Mouse (Mus musculus): ENCODE results near the gene Bmp2k. TPM values are rescaled to one million over a fixed set of nuclear protein-coding genes. Genes with fewer than 3 reads are reported as not detected.

Bmp2k gene
- polyA plus RNA-seq (2015; fragmentation: Nextera tagmentation; extraction: Ambion mirVana), result 7.1 and 8.1 TPM in 2 replicates

GRCm38 (mm10) chr5:96997310-96997801, at the start of gene Bmp2k:
Bmp2k (plus strand) TSS chr5:96997689.
- H3K4me2 ChIP-seq, result peak within 1 kb of the TSS; percentile 87
- under 1% methylated on average over 76 of the region's 78 CpGs for WGBS
- H3K27ac ChIP-seq, result peak within 1 kb of the TSS; percentile 96
- peak within 1 kb of the TSS; percentile 85 for H3K9ac ChIP-seq
- peak; percentile 95 for ATAC-seq (replicated peaks; ENCODE audit: insufficient number of reproducible peaks, insufficient read depth, low FRiP score, low read depth)
- no peaks in the 10 kb centered on the region for H3K27me3 ChIP-seq
- H3K4me1 ChIP-seq (replicated peaks), result peaks cover 17% of the 10 kb centered on the region
- no peaks in the 10 kb centered on the region for H3K36me3 ChIP-seq
- no peaks in the 10 kb centered on the region for H3K9me3 ChIP-seq (replicated peaks)
- H3K4me3 ChIP-seq, result peak within 1 kb of the TSS; percentile 85

- no peak overlapping the region for H3K4me3 ChIP-seq
- no peaks in the 10 kb centered on the region for H3K36me3 ChIP-seq
- peaks cover 9% of the 10 kb centered on the region for H3K4me1 ChIP-seq (replicated peaks)
- no peak for ATAC-seq (replicated peaks; ENCODE audit: insufficient number of reproducible peaks, insufficient read depth, low FRiP score, low read depth)
- no peaks in the 10 kb centered on the region for H3K9me3 ChIP-seq (replicated peaks)
- 70% methylated on average over 13 of the region's 13 CpGs for WGBS
- H3K4me2 ChIP-seq, result no peak overlapping the region
- H3K27me3 ChIP-seq, result no peaks in the 10 kb centered on the region
- 0 out of 2 replicates have a peak overlapping the region, but pooled peaks have one; percentile 47 for H3K27ac ChIP-seq
- no peak overlapping the region for H3K9ac ChIP-seq
Observed at GRCm38 (mm10) chr5:96948856-96949527, 48.5 kb upstream of the Bmp2k start.

- Histone ChIP-seq H3K27me3 (no peaks in the 10 kb centered on the region), H3K9me3 (replicated peaks) (no peaks in the 10 kb centered on the region), H3K4me1 (replicated peaks) (peaks cover 9% of the 10 kb centered on the region), H3K4me2 (no peak overlapping the region), H3K4me3 (no peak overlapping the region), H3K36me3 (no peaks in the 10 kb centered on the region), H3K27ac (no peak overlapping the region), H3K9ac (no peak overlapping the region)
- ATAC-seq (replicated peaks; ENCODE audit: insufficient number of reproducible peaks, insufficient read depth, low FRiP score, low read depth), result no peak
- 73% methylated on average over 13 of the region's 13 CpGs for WGBS
Observed at GRCm38 (mm10) chr5:96949839-96950666, 47.4 kb upstream of the Bmp2k start.

GRCm38 (mm10) chr5:96950667-96951492, 46.6 kb upstream of the Bmp2k start:
- ATAC-seq (replicated peaks; ENCODE audit: insufficient number of reproducible peaks, insufficient read depth, low FRiP score, low read depth), result no peak
- no peak overlapping the region for H3K27ac ChIP-seq

GRCm38 (mm10) chr5:96951493-96952105, 45.9 kb upstream of the Bmp2k start:
- Histone ChIP-seq H3K27ac (no peak overlapping the region), H3K9me3 (replicated peaks) (no peaks in the 10 kb centered on the region), H3K9ac (no peak overlapping the region), H3K36me3 (no peaks in the 10 kb centered on the region), H3K4me2 (no peak overlapping the region), H3K27me3 (no peaks in the 10 kb centered on the region), H3K4me3 (no peak overlapping the region), H3K4me1 (replicated peaks) (peaks cover 9% of the 10 kb centered on the region)
- ATAC-seq (replicated peaks; ENCODE audit: insufficient number of reproducible peaks, insufficient read depth, low FRiP score, low read depth), result no peak; the same call in 1 of the 2 replicates
- WGBS, result 35% methylated on average over 8 of the region's 8 CpGs

More at GRCm38 (mm10) chr5:96950667-96951492, 46.6 kb upstream of the Bmp2k start:
- WGBS, result 76% methylated on average over 10 of the region's 10 CpGs
- no peaks in the 10 kb centered on the region for H3K27me3 ChIP-seq
- H3K4me3 ChIP-seq, result no peak overlapping the region
- H3K36me3 ChIP-seq, result no peaks in the 10 kb centered on the region
- H3K4me2 ChIP-seq, result no peak overlapping the region
- H3K4me1 ChIP-seq (replicated peaks), result peaks cover 9% of the 10 kb centered on the region
- H3K9ac ChIP-seq, result no peak overlapping the region
- H3K9me3 ChIP-seq (replicated peaks), result no peaks in the 10 kb centered on the region

- Histone ChIP-seq H3K27me3 (no peaks in the 10 kb centered on the region), H3K4me2 (no peak overlapping the region), H3K4me1 (replicated peaks) (peaks cover 9% of the 10 kb centered on the region), H3K27ac (no peak overlapping the region), H3K9ac (no peak overlapping the region), H3K9me3 (replicated peaks) (no peaks in the 10 kb centered on the region), H3K4me3 (no peak overlapping the region), H3K36me3 (no peaks in the 10 kb centered on the region)
- ATAC-seq (replicated peaks; ENCODE audit: insufficient number of reproducible peaks, insufficient read depth, low FRiP score, low read depth), result no peak
- WGBS, result 78% methylated on average over 11 of the region's 11 CpGs
Observed at GRCm38 (mm10) chr5:96954040-96954439, 43.4 kb upstream of the Bmp2k start.

GRCm38 (mm10) chr5:96954466-96955027, 42.9 kb upstream of the Bmp2k start:
- ATAC-seq (replicated peaks; ENCODE audit: insufficient number of reproducible peaks, insufficient read depth, low FRiP score, low read depth), result no peak
- Histone ChIP-seq H3K9ac (no peak overlapping the region), H3K9me3 (replicated peaks) (no peaks in the 10 kb centered on the region), H3K27me3 (no peaks in the 10 kb centered on the region), H3K36me3 (no peaks in the 10 kb centered on the region), H3K4me2 (no peak overlapping the region), H3K4me3 (no peak overlapping the region), H3K27ac (no peak overlapping the region), H3K4me1 (replicated peaks) (peaks cover 9% of the 10 kb centered on the region)
- 85% methylated on average over 10 of the region's 10 CpGs for WGBS

- Histone ChIP-seq H3K9ac (no peak overlapping the region), H3K36me3 (no peaks in the 10 kb centered on the region), H3K4me1 (replicated peaks) (peaks cover 3% of the 10 kb centered on the region), H3K4me3 (no peak overlapping the region), H3K27ac (no peak overlapping the region), H3K4me2 (no peak overlapping the region), H3K9me3 (replicated peaks) (no peaks in the 10 kb centered on the region), H3K27me3 (no peaks in the 10 kb centered on the region)
- WGBS, result 65% methylated on average over 3 of the region's 3 CpGs
- no peak for ATAC-seq (replicated peaks; ENCODE audit: insufficient number of reproducible peaks, insufficient read depth, low FRiP score, low read depth)
Observed at GRCm38 (mm10) chr5:96956926-96957325, 40.6 kb upstream of the Bmp2k start.

- Histone ChIP-seq H3K27ac (no peak overlapping the region), H3K27me3 (no peaks in the 10 kb centered on the region), H3K4me3 (no peak overlapping the region), H3K4me1 (replicated peaks) (peaks cover 4% of the 10 kb centered on the region; the same call in 1 of the 2 replicates), H3K4me2 (no peak overlapping the region), H3K36me3 (no peaks in the 10 kb centered on the region), H3K9ac (no peak overlapping the region), H3K9me3 (replicated peaks) (no peaks in the 10 kb centered on the region)
- WGBS, result 75% methylated on average over 5 of the region's 5 CpGs
- no peak for ATAC-seq (replicated peaks; ENCODE audit: insufficient number of reproducible peaks, insufficient read depth, low FRiP score, low read depth)
Observed at GRCm38 (mm10) chr5:96961122-96961521, 36.4 kb upstream of the Bmp2k start.

- Histone ChIP-seq H3K27ac (no peak overlapping the region), H3K9ac (no peak overlapping the region), H3K4me2 (no peak overlapping the region), H3K27me3 (no peaks in the 10 kb centered on the region), H3K4me3 (no peak overlapping the region), H3K9me3 (replicated peaks) (no peaks in the 10 kb centered on the region), H3K36me3 (no peaks in the 10 kb centered on the region), H3K4me1 (replicated peaks) (peaks cover 4% of the 10 kb centered on the region; the same call in 1 of the 2 replicates)
- ATAC-seq (replicated peaks; ENCODE audit: insufficient number of reproducible peaks, insufficient read depth, low FRiP score, low read depth), result no peak
Observed at GRCm38 (mm10) chr5:96961852-96962251, 35.6 kb upstream of the Bmp2k start.

All from heart, embryonic 15.5 days (tissue).